Mouse (Mus musculus) ES-E14 (cell line): Measurements from ENCODE around the gene Hdac4.

Experiments used
- CHD2 ChIP-seq: IDR thresholded peaks from 2 replicates; pipeline ENCODE4 v1.6.1; 2014; ENCODE audit warnings: mild to moderate bottlenecking, low read depth, low read length, inconsistent platforms
- MAFK ChIP-seq: IDR thresholded peaks from 2 replicates; pipeline ENCODE4 v1.6.1; 2014; ENCODE audit warnings: mild to moderate bottlenecking, low read depth, low read length, inconsistent platforms; ENCODE audit not compliant: insufficient read depth

DNA sequence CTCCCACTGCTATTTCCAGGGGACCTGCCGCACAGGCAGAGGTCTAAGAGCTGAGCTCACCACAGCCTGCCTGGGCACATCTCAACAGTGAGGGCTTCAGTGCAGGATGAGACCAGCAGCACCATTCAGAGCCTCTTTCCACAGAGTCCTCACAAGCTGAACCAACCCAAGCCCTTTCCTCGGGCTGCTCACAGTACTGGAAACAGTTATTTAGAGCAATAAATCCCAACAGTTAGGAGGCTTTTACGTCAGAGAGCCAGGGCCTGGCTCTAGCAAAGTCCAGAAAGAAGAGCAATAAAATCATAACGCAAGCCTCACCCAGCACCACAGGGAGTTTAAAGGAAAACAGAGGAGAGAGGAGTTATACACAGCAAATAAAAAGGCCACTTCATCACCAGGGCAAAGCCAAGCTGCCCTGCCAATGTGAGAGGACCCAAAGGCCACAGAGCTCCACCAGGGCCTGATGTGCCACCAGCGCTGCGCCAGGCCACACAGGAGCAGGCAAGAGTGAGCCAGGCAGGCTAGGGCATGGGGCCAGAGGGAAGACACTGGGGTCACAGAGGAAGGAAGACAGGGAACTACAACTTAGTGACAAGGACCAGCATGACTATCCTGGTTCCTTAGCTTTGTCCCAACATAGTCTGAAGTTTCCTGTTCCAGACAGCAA is 50.5 kb downstream of the Hdac4 start:
- TF ChIP-seq MAFK (no peak), CHD2 (no peak)
